Mouse (Mus musculus): ENCODE measurements around the gene Csnk1e.

GRCm38 (mm10) chr15:79417379-79417778 is 38.0 kb downstream of the Csnk1e start:
- TF ChIP-seq CTCF (IDR thresholded peaks at IDR 0.05; ENCODE audit: borderline replicate concordance, insufficient read depth, low read length) (no peak), POLR2A (IDR thresholded peaks at IDR 0.05; ENCODE audit: low read depth, low read length) (no peak)

All from embryonic fibroblast, embryonic 13.5 days (primary cell).